Mouse (Mus musculus) MEL (cell line): ENCODE results near the gene Naip1. TPM values are rescaled to one million over a fixed set of nuclear protein-coding genes. Genes with fewer than 3 reads are reported as not detected.

Experiments
- DNase-seq: peaks from one replicate; pipeline ENCODE4 v3.0.0; 2011; ENCODE audit warnings: low read depth, low spot score
- H3K27ac ChIP-seq: 2 replicates; pipeline ENCODE4 v1.5.1; 2012; ENCODE audit warnings: low read depth, mild to moderate bottlenecking, control low read depth, low read length, moderate library complexity; ENCODE audit not compliant: control insufficient read depth
- H3K27me3 ChIP-seq, 2 experiments: fragments of 150-350 bp in 1 of 2; sonication (generic) in 1 of 2; 2 replicates each; pipeline ENCODE4 v1.6.1; 2012; ENCODE audit warnings: low read length in 2 of 2, mild to moderate bottlenecking in 2 of 2, improper control_type of control experiment in 1 of 2, moderate library complexity in 1 of 2; ENCODE audit not compliant: insufficient read depth in 2 of 2, control insufficient read depth in 1 of 2
- H3K36me3 ChIP-seq, 2 experiments: 2 replicates each; pipeline ENCODE4 v1.6.1; 2012 to 2014; ENCODE audit warnings: low read length in 2 of 2, improper control_type of control experiment in 1 of 2, inconsistent platforms in 1 of 2, mild to moderate bottlenecking in 1 of 2; ENCODE audit not compliant: insufficient read depth in 2 of 2, control insufficient read depth in 1 of 2
- H3K4me1 ChIP-seq, 2 experiments: fragments of 150-350 bp in 1 of 2; sonication (generic) in 1 of 2; 2 replicates each; pipeline ENCODE4 v1.6.1; 2012; ENCODE audit warnings: low read length in 2 of 2, improper control_type of control experiment in 1 of 2, mild to moderate bottlenecking in 1 of 2; ENCODE audit not compliant: insufficient read depth in 2 of 2, control insufficient read depth in 1 of 2
- H3K4me3 ChIP-seq, 2 experiments: fragments of 150-350 bp in 1 of 2; sonication (generic) in 1 of 2; 2 replicates each; pipeline ENCODE4 v1.5.1; 2012; ENCODE audit warnings: low read depth in 2 of 2, low read length in 2 of 2, mild to moderate bottlenecking in 2 of 2, moderate library complexity in 2 of 2, control low read depth in 1 of 2, improper control_type of control experiment in 1 of 2; ENCODE audit not compliant: control insufficient read depth in 1 of 2, insufficient read depth in 1 of 2
- H3K79me2 ChIP-seq: 2 replicates; pipeline ENCODE4 v1.6.1; 2012; ENCODE audit warnings: mild to moderate bottlenecking, low read length, moderate library complexity; ENCODE audit not compliant: control insufficient read depth, poor library complexity, insufficient read depth
- H3K9ac ChIP-seq: 2 replicates; pipeline ENCODE4 v1.6.1; 2012; ENCODE audit warnings: low read depth, mild to moderate bottlenecking, control low read depth, low read length, moderate library complexity; ENCODE audit not compliant: control insufficient read depth, poor library complexity, severe bottlenecking
- H3K9me3 ChIP-seq: fragments of 150-350 bp; sonication (generic); replicated peaks from 2 replicates; pipeline ENCODE4 v1.6.1; 2012; ENCODE audit warnings: mild to moderate bottlenecking, low read length, improper control_type of control experiment, moderate library complexity; ENCODE audit not compliant: insufficient read depth
- BHLHE40 ChIP-seq: IDR thresholded peaks from 2 replicates; pipeline ENCODE4 v1.6.1; 2012; ENCODE audit warnings: low read depth, mild to moderate bottlenecking, inconsistent platforms, low read length, improper control_type of control experiment, borderline replicate concordance
- CHD2 ChIP-seq: IDR thresholded peaks from 2 replicates; pipeline ENCODE4 v1.6.1; 2011; ENCODE audit warnings: low read length, improper control_type of control experiment
- E2F4 ChIP-seq: IDR thresholded peaks from 2 replicates; pipeline ENCODE4 v1.6.1; 2011; ENCODE audit warnings: low read depth, low read length, improper control_type of control experiment, borderline replicate concordance
- ELF1 ChIP-seq: IDR thresholded peaks from 2 replicates; pipeline ENCODE4 v1.6.1; 2014; ENCODE audit warnings: low read depth, mild to moderate bottlenecking, inconsistent platforms, low read length, improper control_type of control experiment, moderate library complexity
- GABPA ChIP-seq: IDR thresholded peaks from 2 replicates; pipeline ENCODE4 v1.6.1; 2012; ENCODE audit warnings: low read depth, mild to moderate bottlenecking, inconsistent platforms, low read length, improper control_type of control experiment, moderate library complexity
- GATA1 ChIP-seq: IDR thresholded peaks from 2 replicates; pipeline ENCODE4 v1.6.1; 2011; ENCODE audit warnings: low read depth, low read length, improper control_type of control experiment
- HCFC1 ChIP-seq: IDR thresholded peaks from 2 replicates; pipeline ENCODE4 v1.6.1; 2012; ENCODE audit warnings: low read depth, mild to moderate bottlenecking, inconsistent platforms, low read length, improper control_type of control experiment, moderate library complexity
- JUND ChIP-seq: IDR thresholded peaks from 2 replicates; pipeline ENCODE4 v1.6.1; 2011; ENCODE audit warnings: low read depth, mild to moderate bottlenecking, improper control_type of control experiment, low read length
- KAT2A ChIP-seq: conservative IDR thresholded peaks from 2 replicates; pipeline ENCODE4 v1.6.1; 2012; ENCODE audit warnings: low read depth, low read length, improper control_type of control experiment, inconsistent platforms
- MAX ChIP-seq: IDR thresholded peaks from 2 replicates; pipeline ENCODE4 v1.6.1; 2011; ENCODE audit warnings: low read length, improper control_type of control experiment
- MEF2A ChIP-seq: IDR thresholded peaks from 2 replicates; pipeline ENCODE4 v1.6.1; 2014; ENCODE audit warnings: low read depth, mild to moderate bottlenecking, inconsistent platforms, low read length, improper control_type of control experiment; ENCODE audit not compliant: poor library complexity, insufficient replicate concordance, severe bottlenecking; ENCODE audit errors: extremely low read depth
- MYB ChIP-seq: IDR thresholded peaks from 2 replicates; pipeline ENCODE4 v1.6.1; 2011; ENCODE audit warnings: mild to moderate bottlenecking, low read depth, low read length, improper control_type of control experiment
- MYC ChIP-seq: IDR thresholded peaks from 2 replicates; pipeline ENCODE4 v1.6.1; 2011; ENCODE audit warnings: low read depth, mild to moderate bottlenecking, low read length, improper control_type of control experiment, moderate library complexity
- NELFE ChIP-seq: IDR thresholded peaks from 2 replicates; pipeline ENCODE4 v1.6.1; 2011; ENCODE audit warnings: low read depth, low read length, improper control_type of control experiment
- NRF1 ChIP-seq: IDR thresholded peaks from 2 replicates; pipeline ENCODE4 v1.6.1; 2014; ENCODE audit warnings: low read depth, mild to moderate bottlenecking, inconsistent platforms, low read length, improper control_type of control experiment, moderate library complexity; ENCODE audit not compliant: poor library complexity, insufficient read depth, severe bottlenecking
- POLR2A ChIP-seq, 2 experiments: IDR thresholded peaks; 2 replicates each; pipeline ENCODE4 v1.6.1; 2011 to 2012; ENCODE audit warnings: low read length in 2 of 2, mild to moderate bottlenecking in 2 of 2, control low read depth in 1 of 2, improper control_type of control experiment in 1 of 2, low read depth in 1 of 2, moderate library complexity in 1 of 2; ENCODE audit not compliant: control insufficient read depth in 1 of 2, insufficient read depth in 1 of 2, poor library complexity in 1 of 2
- RAD21 ChIP-seq: IDR thresholded peaks from 2 replicates; pipeline ENCODE4 v1.6.1; 2011; ENCODE audit warnings: mild to moderate bottlenecking, low read depth, low read length, improper control_type of control experiment
- TAL1 ChIP-seq: IDR thresholded peaks from 2 replicates; pipeline ENCODE4 v1.6.1; 2012; ENCODE audit warnings: mild to moderate bottlenecking, inconsistent platforms, low read length, moderate library complexity, mixed read lengths
- TBP ChIP-seq: IDR thresholded peaks from 2 replicates; pipeline ENCODE4 v1.8.0; 2011; ENCODE audit warnings: low read depth, low read length, improper control_type of control experiment
- TCF12 ChIP-seq: IDR thresholded peaks from 2 replicates; pipeline ENCODE4 v1.6.1; 2014; ENCODE audit warnings: low read depth, mild to moderate bottlenecking, inconsistent platforms, low read length, improper control_type of control experiment, moderate library complexity
- ZMIZ1 ChIP-seq: IDR thresholded peaks from 2 replicates; pipeline ENCODE4 v1.6.1; 2012; ENCODE audit warnings: low read depth, mild to moderate bottlenecking, inconsistent platforms, low read length, improper control_type of control experiment, moderate library complexity
- ZNF384 ChIP-seq: IDR thresholded peaks from 2 replicates; pipeline ENCODE4 v1.6.1; 2012; ENCODE audit warnings: low read depth, mild to moderate bottlenecking, inconsistent platforms, low read length, improper control_type of control experiment
- polyA plus RNA-seq, 2 experiments: library from polyadenylated mRNA; stranded (reverse) in 1 of 2; unstranded in 1 of 2; fragments of >175 nt in 1 of 2; fragments of >200 nt in 1 of 2; gene quantifications; 2 replicates each; pipeline versions ENCODE4 v1.2.1 to v1.2.4; 2012; ENCODE audit warnings: low replicate concordance in 2 of 2, low read depth in 1 of 2; ENCODE audit not compliant: insufficient read length in 2 of 2, insufficient read depth in 1 of 2, missing spikeins in 1 of 2
- total RNA-seq: library from RNA; depleted of rRNA; stranded (reverse); fragments of 300-350 nt; gene quantifications from 2 replicates; pipeline ENCODE4 v1.2.3, GENCODE M21; 2012

Naip1 gene
- total and polyA plus RNA-seq, 3 experiments: 0.01 TPM; not detected in 2

DNA sequence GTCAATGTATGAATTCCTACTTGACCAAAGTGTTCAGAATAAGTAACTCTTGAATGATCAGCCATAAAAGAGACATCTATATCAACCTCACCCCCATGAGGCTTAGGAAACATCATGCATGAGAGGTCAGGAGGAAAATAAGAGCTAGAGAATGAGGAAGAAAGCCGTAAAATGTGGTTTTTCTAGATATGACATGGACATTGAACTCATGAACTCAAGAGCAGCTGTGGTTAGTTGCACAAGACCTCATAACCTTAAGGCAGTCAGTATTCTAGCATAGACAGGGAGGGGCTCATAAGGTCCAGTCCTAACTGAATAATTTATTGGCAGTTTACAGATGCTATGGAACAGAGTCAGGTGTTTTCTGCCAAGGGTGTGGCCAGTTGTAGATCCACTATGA is 3.2 kb downstream of the Naip1 start:
- Histone ChIP-seq H3K27ac (no peak overlapping the region), H3K9me3 (no peaks in the 10 kb centered on the region), H3K27me3 (no peaks in the 10 kb centered on the region), H3K4me1 (no peaks in the 10 kb centered on the region), H3K36me3 (no peaks in the 10 kb centered on the region), H3K9ac (no peak overlapping the region), H3K79me2 (no peaks in the 10 kb centered on the region), H3K4me3 (no peak overlapping the region)
- DNase-seq: no peak
- TF ChIP-seq TCF12: no peak
- no peak for TF ChIP-seq MYB
- no peak for TF ChIP-seq TBP
- TF ChIP-seq NELFE: no peak
- no peak for TF ChIP-seq MYC
- no peak for TF ChIP-seq BHLHE40
- no peak for TF ChIP-seq ZMIZ1
- no peak for TF ChIP-seq TAL1
- no peak for TF ChIP-seq ZNF384
- TF ChIP-seq GABPA: no peak
- TF ChIP-seq KAT2A: no peak
- TF ChIP-seq MAX: no peak
- TF ChIP-seq JUND: no peak
- TF ChIP-seq E2F4: no peak

- Histone ChIP-seq H3K36me3 (no peaks in the 10 kb centered on the region), H3K9me3 (no peaks in the 10 kb centered on the region), H3K27me3 (no peaks in the 10 kb centered on the region; a peak in 1 of 4 replicates), H3K79me2 (no peaks in the 10 kb centered on the region), H3K27ac (no peak overlapping the region), H3K4me1 (no peaks in the 10 kb centered on the region), H3K4me3 (no peak overlapping the region), H3K9ac (no peak overlapping the region)
- no peak for TF ChIP-seq ELF1
- no peak for TF ChIP-seq MYB
- no peak for TF ChIP-seq CHD2
- TF ChIP-seq JUND: no peak
- TF ChIP-seq TBP: no peak
- no peak for TF ChIP-seq HCFC1
- no peak for TF ChIP-seq E2F4
- no peak for TF ChIP-seq ZMIZ1
- TF ChIP-seq GABPA: no peak
- TF ChIP-seq GATA1: no peak
- TF ChIP-seq ZNF384: no peak
- TF ChIP-seq NELFE: no peak
- no peak for TF ChIP-seq NRF1
- TF ChIP-seq MEF2A: no peak
- no peak for TF ChIP-seq POLR2A (IDR thresholded peaks at IDR 0.05; ENCODE audit: control insufficient read depth in 1 of 2, insufficient read depth in 1 of 2, low read depth in 1 of 2, low read length in 2 of 2, poor library complexity in 1 of 2)
- no peak for TF ChIP-seq RAD21
- DNase-seq: no peak
Observed at GRCm38 (mm10) chr13:100440116-100440515, 12.6 kb downstream of the Naip1 start.
